Mouse (Mus musculus): ENCODE measurements at regions not wholly inside any gene's neighbourhood (a gene's known extent, or its start where the extent isn't known, plus 50 kb on each side); places are given as distances from the start of the nearest gene placed in this dataset.

- TF ChIP-seq EP300 (IDR thresholded peaks at IDR 0.05; ENCODE audit: low read depth): no peak
- TF ChIP-seq CTCF (IDR thresholded peaks at IDR 0.05; ENCODE audit: low read depth): no peak
These were observed 233.3 kb downstream of the Pten start for GRCm38 (mm10) chr19:32990576-32990975.
